2 mouse cellular contexts compared by ENCODE assay signal in genomic region chr12:77291864-77292263, GRCm38 (mm10). TPM values are rescaled to one million over a fixed set of nuclear protein-coding genes. Genes with fewer than 3 reads are reported as not detected.
DNase-seq lines count a peak whose midpoint lies in the region; ATAC-seq and TF ChIP-seq lines count a peak whose summit lies in the region.
"Not testable (repeated sequence)": the region's sequence is repeated elsewhere in the genome, so short reads cannot be mapped to it uniquely, and the experiment has no call there.

No protein-coding gene starts in this region.

- not testable (repeated sequence) for TF ChIP-seq RAD21 in CH12.LX (IDR thresholded peaks at IDR 0.05; ENCODE audit: low read depth, low read length)

- not testable (repeated sequence) for H3K4me3 ChIP-seq in CH12.LX (replicated peaks in 1 of 3; ENCODE audit: low read depth in 2 of 3, low read length in 2 of 3, poor library complexity in 1 of 3); midbrain, embryonic 11.5 days (ENCODE audit: low read depth, low read length)

- in situ Hi-C loops in CH12.LX (cut with MboI; ENCODE audit: low pct_ligation_motif_present, low pct_unique_long_range_greater_than_20kb, low sequenced_read_pairs), result not testable (repeated sequence)

- not testable (repeated sequence) for ATAC-seq in midbrain, embryonic 11.5 days (ENCODE audit: low FRiP score)

- peaks cover 33% of the 10 kb centered on the region for H3K79me2 ChIP-seq in CH12.LX (replicated peaks; ENCODE audit: control insufficient read depth, extremely low read depth, insufficient read depth, poor library complexity, severe bottlenecking)

- TF ChIP-seq CTCF in CH12.LX (conservative IDR thresholded peaks at IDR 0.05 in 1 of 2, IDR thresholded peaks at IDR 0.05 in 1 of 2; ENCODE audit: low read depth in 2 of 2, low read length in 2 of 2), result not testable (repeated sequence)

- H3K9me3 ChIP-seq in CH12.LX (replicated peaks; ENCODE audit: low read length); midbrain, embryonic 11.5 days (ENCODE audit: control insufficient read depth, low read length): not testable (repeated sequence)

- DNase-seq in CH12.LX (ENCODE audit: extremely low read depth), result not testable (repeated sequence)
- DNase-seq in midbrain, embryonic 11.5 days (ENCODE audit: low spot score, missing footprints), result peak; percentile 60

- H3K4me1 ChIP-seq in CH12.LX (ENCODE audit: control insufficient read depth in 1 of 2, insufficient read depth in 2 of 2), result peaks cover 11 to 54% of the 10 kb centered on the region in 2 experiments; a peak in 3 of 4 replicates
- H3K4me1 ChIP-seq in midbrain, embryonic 11.5 days (ENCODE audit: control insufficient read depth, insufficient read depth, low read length), result not testable (repeated sequence)

- not testable (repeated sequence) for H3K36me3 ChIP-seq in CH12.LX (replicated peaks in 1 of 2; ENCODE audit: control insufficient read depth in 1 of 2, insufficient read depth in 1 of 2, low read length in 1 of 2); midbrain, embryonic 11.5 days (ENCODE audit: control insufficient read depth, insufficient read depth, low read length)

- not testable (repeated sequence) for TF ChIP-seq EP300 in CH12.LX (IDR thresholded peaks at IDR 0.05; ENCODE audit: low read length)

- peak overlapping the region; percentile 57; the same call in 1 of the 2 replicates for H3K27ac ChIP-seq in CH12.LX (ENCODE audit: insufficient read depth, low read depth)
- not testable (repeated sequence) for H3K27ac ChIP-seq in midbrain, embryonic 11.5 days (ENCODE audit: low read depth, low read length)

- H3K27me3 ChIP-seq in CH12.LX (replicated peaks); midbrain, embryonic 11.5 days (ENCODE audit: control insufficient read depth, insufficient read depth, low read length): not testable (repeated sequence)

- peak overlapping the region; percentile 48; the same call in 1 of the 2 replicates for H3K9ac ChIP-seq in CH12.LX (ENCODE audit: insufficient read depth, low read depth)
- H3K9ac ChIP-seq in midbrain, embryonic 11.5 days (ENCODE audit: low read length), result not testable (repeated sequence)

- TF ChIP-seq POLR2A in CH12.LX (IDR thresholded peaks at IDR 0.05; ENCODE audit: low read depth, low read length), result not testable (repeated sequence)

- 82% methylated on average over 2 of the region's 2 CpGs for WGBS in midbrain, embryonic 11.5 days

- dilution Hi-C loops in CH12.LX (cut with MboI; ENCODE audit: extremely low pct_ligation_motif_present, extremely low pct_unique_long_range_greater_than_20kb, low sequenced_read_pairs), result not testable (repeated sequence)

- peak overlapping the region; percentile 84; the same call in 1 of the 2 replicates for H3K4me2 ChIP-seq in CH12.LX (ENCODE audit: insufficient read depth, low read depth, poor library complexity, severe bottlenecking)
- not testable (repeated sequence) for H3K4me2 ChIP-seq in midbrain, embryonic 11.5 days

TF ChIP-seq in CH12.LX, 34 proteins besides CTCF, POLR2A, EP300 and RAD21:
- TF ChIP-seq ETS1 (conservative IDR thresholded peaks at IDR 0.05; ENCODE audit: low read depth, low read length), result 0 out of 2 replicates have a peak, but pooled peaks have one; percentile 29
- TF ChIP-seq ZNF384 (IDR thresholded peaks at IDR 0.05; ENCODE audit: low read depth, low read length), result peak; percentile 76
- 0 out of 2 replicates have a peak, but pooled peaks have one; percentile 23 for TF ChIP-seq TBP (conservative IDR thresholded peaks at IDR 0.05; ENCODE audit: low read depth, low read length)
- peak; percentile 30; the same call in 1 of the 2 replicates for TF ChIP-seq TCF12 (IDR thresholded peaks at IDR 0.05; ENCODE audit: low read depth, low read length)
- peak; percentile 45; the same call in 1 of the 2 replicates for TF ChIP-seq BHLHE40 (IDR thresholded peaks at IDR 0.05; ENCODE audit: low read depth, low read length)
- TF ChIP-seq MXI1 (IDR thresholded peaks at IDR 0.05; ENCODE audit: low read depth, low read length), result peak; percentile 36; the same call in 1 of the 2 replicates
- 0 out of 2 replicates have a peak, but pooled peaks have one; percentile 52 for TF ChIP-seq MAZ (IDR thresholded peaks at IDR 0.05; ENCODE audit: low read depth, low read length)

RNA-seq across cellular contexts. Expression of gene Fut8, which starts 53.9 kb away (rescaled TPM):
- total RNA-seq in CH12.LX (2012; rRNA removed) (40.2 and 60.6 TPM in 2 replicates), CH12.LX (2014; rRNA removed) (124 TPM in 2 replicates)
- polyA plus RNA-seq in CH12.LX (2012; ENCODE audit: insufficient read length, low read depth), result 75.4 and 86.0 TPM in 2 replicates
- polyA plus RNA-seq in midbrain, embryonic 11.5 days (2014; fragmentation: Nextera tagmentation; extraction: Ambion mirVana), result 34.7 and 35.7 TPM in 2 replicates
